Mouse (Mus musculus) midbrain, embryonic 16.5 days (tissue): ENCODE data around the gene 3110082I17Rik. TPM values are rescaled to one million over a fixed set of nuclear protein-coding genes. Genes with fewer than 3 reads are reported as not detected.

Source experiments
- ATAC-seq: fragments of 200-750 bp; cut with Nextera tagmentation; 2 replicates; pipeline ENCODE4 v1.8.0; 2017; ENCODE audit warnings: moderate TSS enrichment
- H3K27ac ChIP-seq: fragments of 300-500 bp; sonication (generic); 2 replicates; pipeline ENCODE4 v1.5.1; 2014; ENCODE audit warnings: mild to moderate bottlenecking, low read length, mixed read lengths
- H3K27me3 ChIP-seq: fragments of 300-500 bp; sonication (generic); 2 replicates; pipeline ENCODE4 v1.6.1; 2014; ENCODE audit warnings: low read depth, low read length, mixed read lengths; ENCODE audit not compliant: control insufficient read depth, insufficient read depth
- H3K36me3 ChIP-seq: fragments of 300-500 bp; sonication (generic); 2 replicates; pipeline ENCODE4 v1.6.1; 2014; ENCODE audit warnings: mild to moderate bottlenecking, low read length, moderate library complexity, mixed read lengths; ENCODE audit not compliant: control insufficient read depth, insufficient read depth
- H3K4me1 ChIP-seq: fragments of 300-500 bp; sonication (generic); 2 replicates; pipeline ENCODE4 v1.6.1; 2014; ENCODE audit warnings: mild to moderate bottlenecking, low read length, mixed read lengths; ENCODE audit not compliant: control insufficient read depth, insufficient read depth
- H3K4me2 ChIP-seq: fragments of 300-500 bp; sonication (generic); 2 replicates; pipeline ENCODE4 v1.6.1; 2014; ENCODE audit warnings: mild to moderate bottlenecking, low read length, mixed read lengths
- H3K4me3 ChIP-seq: fragments of 300-500 bp; sonication (generic); 2 replicates; pipeline ENCODE4 v1.5.1; 2014; ENCODE audit warnings: low read depth, mild to moderate bottlenecking, low read length, moderate library complexity, mixed read lengths
- H3K9ac ChIP-seq: fragments of 300-500 bp; sonication (generic); 2 replicates; pipeline ENCODE4 v1.6.1; 2014; ENCODE audit warnings: low read depth, low read length, mixed read lengths
- H3K9me3 ChIP-seq: fragments of 300-500 bp; sonication (generic); replicated peaks from 2 replicates; pipeline ENCODE4 v1.6.1; 2014; ENCODE audit warnings: mild to moderate bottlenecking, low read length, mixed read lengths; ENCODE audit not compliant: control insufficient read depth, poor library complexity, severe bottlenecking
- WGBS: fragments of 180-500 bp; shearing (Covaris S2); extraction: QIAGEN DNeasy Blood & Tissue Kit; methylation state at CpG from one replicate; pipeline ENCODE4 v1.1.7; 2014; 5-methylcytosine and 5-hydroxymethylcytosine counted together
- polyA plus RNA-seq: library from polyadenylated mRNA; unstranded; fragments of >200 nt; fragmentation: Nextera tagmentation; extraction: Ambion mirVana; gene quantifications from 2 replicates; pipeline ENCODE4 v1.2.1, GENCODE M21; 2015

The 3110082I17Rik gene
- polyA plus RNA-seq, 1 experiment from 2014 or later, result 17.7 TPM

DNA sequence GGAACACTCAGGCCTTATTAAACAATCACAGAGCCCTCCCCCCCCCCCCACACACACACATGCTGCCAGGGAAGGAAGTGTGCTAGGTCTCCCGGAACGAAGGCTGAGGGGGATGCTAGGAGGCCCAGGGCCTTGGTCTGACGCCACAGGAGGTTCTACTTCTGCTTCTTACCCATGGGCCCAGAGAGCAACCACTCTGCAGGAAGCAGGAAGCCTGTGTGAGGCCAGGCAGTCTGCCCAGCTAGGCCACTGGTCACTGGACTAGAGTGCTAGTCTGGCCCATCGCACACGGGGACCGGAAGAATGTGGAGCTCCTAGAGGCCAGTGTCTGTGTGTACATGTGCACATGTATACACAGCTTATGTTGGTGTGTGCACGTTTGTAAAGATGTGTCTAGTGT lies 51.8 kb downstream of the 3110082I17Rik start:
- no peak for ATAC-seq
- no peak overlapping the region for H3K9ac ChIP-seq
- H3K36me3 ChIP-seq, result no peaks in the 10 kb centered on the region
- H3K9me3 ChIP-seq, result no peaks in the 10 kb centered on the region
- H3K4me3 ChIP-seq, result no peak overlapping the region
- H3K27me3 ChIP-seq, result no peaks in the 10 kb centered on the region
- H3K4me1 ChIP-seq, result no peaks in the 10 kb centered on the region
- no peak overlapping the region for H3K4me2 ChIP-seq
- 87% methylated on average over 7 of the region's 7 CpGs for WGBS
- no peak overlapping the region for H3K27ac ChIP-seq

DNA sequence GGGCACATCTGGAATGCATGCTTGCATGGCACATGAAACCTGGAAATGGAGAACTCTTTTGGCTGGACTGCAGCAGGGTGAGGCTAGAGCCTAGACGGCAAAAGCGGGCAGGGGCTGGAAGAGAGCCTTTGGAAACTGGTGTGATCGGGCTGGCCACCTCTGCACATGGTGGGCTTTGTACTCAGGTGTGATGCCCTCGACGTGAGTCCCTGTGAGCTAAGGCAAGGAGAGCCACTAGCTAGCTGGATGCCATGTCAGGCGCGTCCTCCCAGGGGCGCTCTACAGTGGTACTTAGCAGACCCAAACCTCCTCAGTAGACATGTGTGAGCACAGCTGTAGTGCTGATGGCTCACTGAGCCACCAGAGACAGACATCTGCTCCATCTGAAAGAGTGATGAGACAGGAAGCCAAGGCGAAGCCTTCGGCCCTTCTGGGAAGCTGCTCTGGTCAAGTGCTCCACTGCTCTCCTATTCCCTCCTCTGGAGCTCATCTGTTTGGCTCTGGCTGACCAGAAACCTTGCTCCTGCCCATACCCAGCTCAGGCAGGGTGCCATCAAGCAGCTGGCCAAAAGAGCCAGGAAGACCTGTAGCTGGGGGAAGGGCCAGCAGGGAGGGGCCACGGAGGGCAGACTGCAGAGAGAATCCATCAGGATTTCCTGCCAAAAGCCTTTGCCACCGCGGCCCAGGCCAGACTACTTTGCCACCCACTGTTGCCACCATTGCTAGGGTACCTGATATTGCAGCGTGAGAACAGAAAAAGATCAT lies 53.0 kb downstream of the 3110082I17Rik start:
- H3K4me2 ChIP-seq, result no peak overlapping the region
- ATAC-seq, result no peak
- no peak overlapping the region for H3K9ac ChIP-seq
- no peaks in the 10 kb centered on the region for H3K27me3 ChIP-seq
- no peaks in the 10 kb centered on the region for H3K4me1 ChIP-seq
- H3K4me3 ChIP-seq, result no peak overlapping the region
- H3K27ac ChIP-seq, result no peak overlapping the region
- H3K9me3 ChIP-seq, result no peaks in the 10 kb centered on the region
- 90% methylated on average over 14 of the region's 14 CpGs for WGBS
- no peaks in the 10 kb centered on the region for H3K36me3 ChIP-seq

DNA sequence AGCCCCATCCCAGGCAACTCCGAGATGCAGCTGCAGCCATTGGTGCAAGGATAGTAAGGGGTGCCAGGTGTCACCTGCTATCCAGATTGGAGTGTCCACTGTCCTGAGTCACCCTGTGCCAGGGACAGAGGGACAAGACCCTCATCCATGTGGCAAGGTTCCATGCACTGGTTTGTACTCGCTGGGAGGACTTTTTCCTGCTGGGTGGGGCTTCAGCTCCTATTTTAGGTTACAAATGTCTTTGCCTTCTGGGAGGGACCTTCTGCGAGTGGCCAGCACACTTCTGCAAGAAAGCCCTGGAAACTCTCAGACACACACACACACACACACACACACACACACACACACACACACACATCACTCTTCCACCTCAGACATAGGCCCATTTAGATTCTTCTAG lies 54.4 kb downstream of the 3110082I17Rik start:
- H3K27me3 ChIP-seq, result no peaks in the 10 kb centered on the region
- no peak overlapping the region for H3K9ac ChIP-seq
- no peaks in the 10 kb centered on the region for H3K9me3 ChIP-seq
- H3K36me3 ChIP-seq, result no peaks in the 10 kb centered on the region
- H3K4me3 ChIP-seq, result no peak overlapping the region
- WGBS, result 83% methylated on average over 3 of the region's 3 CpGs
- H3K27ac ChIP-seq, result no peak overlapping the region
- no peak for ATAC-seq
- no peaks in the 10 kb centered on the region for H3K4me1 ChIP-seq
- H3K4me2 ChIP-seq, result no peak overlapping the region

DNA sequence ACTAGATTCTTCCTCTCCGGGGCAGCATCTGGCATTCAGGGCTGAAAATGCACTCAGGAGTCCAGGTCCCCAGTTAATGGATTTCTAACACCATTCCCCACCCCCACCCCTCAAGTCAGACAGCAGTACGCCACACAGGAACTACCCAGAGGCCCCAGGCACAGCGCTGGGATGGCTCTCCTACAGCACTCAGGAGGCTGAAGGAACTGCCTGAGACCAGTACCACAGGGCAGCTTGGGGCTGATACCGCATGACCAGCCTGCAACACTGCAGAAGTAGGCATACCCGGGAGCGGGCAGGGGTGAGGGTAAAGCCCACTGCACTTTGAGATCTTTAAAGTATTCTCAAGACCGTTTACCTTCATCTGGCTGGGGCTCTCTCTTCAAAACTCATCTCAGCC lies 54.8 kb downstream of the 3110082I17Rik start:
- Histone ChIP-seq H3K9ac (no peak overlapping the region), H3K4me2 (no peak overlapping the region), H3K36me3 (no peaks in the 10 kb centered on the region), H3K4me1 (no peaks in the 10 kb centered on the region), H3K27me3 (no peaks in the 10 kb centered on the region), H3K4me3 (no peak overlapping the region), H3K27ac (no peak overlapping the region), H3K9me3 (no peaks in the 10 kb centered on the region)
- ATAC-seq, result no peak
- 80% methylated on average over 7 of the region's 7 CpGs for WGBS

DNA sequence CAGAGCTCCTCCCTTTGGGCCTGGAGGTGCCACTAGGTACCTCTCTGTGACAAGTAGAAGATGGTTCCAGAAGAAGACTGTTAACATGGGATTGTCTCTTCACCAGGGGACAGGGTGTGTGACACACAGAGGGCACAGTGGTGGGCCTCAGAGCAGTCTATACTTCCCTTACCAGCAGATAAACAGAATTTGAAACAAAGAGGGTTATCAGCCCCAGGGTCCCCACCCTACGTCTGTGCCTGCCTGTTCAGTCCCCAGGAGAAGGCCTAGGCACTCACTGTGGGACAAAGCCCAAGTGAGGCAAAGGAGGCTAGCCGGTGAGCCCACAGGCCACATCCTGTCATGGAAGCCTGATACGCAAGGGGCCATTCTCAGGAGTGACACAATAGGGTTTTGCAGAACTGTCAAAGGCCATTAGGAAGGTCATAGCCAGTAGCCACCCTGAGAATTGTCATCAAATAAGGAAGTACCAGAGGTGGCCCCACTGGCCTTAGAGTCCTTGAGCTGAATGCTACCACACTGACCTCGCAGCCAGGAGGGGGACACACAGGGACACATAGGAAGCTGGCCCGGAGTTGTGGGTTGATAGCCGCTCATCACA lies 55.4 kb downstream of the 3110082I17Rik start, which contains the start of gene C130050O18Rik:
C130050O18Rik (plus strand) TSS at position 480 of the 601 bp plus-strand sequence.
- 81% methylated on average over 6 of the region's 6 CpGs for WGBS
- H3K36me3 ChIP-seq, result no peaks in the 10 kb centered on the region
- H3K4me2 ChIP-seq, result no peak within 1 kb of the TSS
- no peak within 1 kb of the TSS for H3K4me3 ChIP-seq
- H3K27me3 ChIP-seq, result no peaks in the 10 kb centered on the region
- no peak for ATAC-seq
- H3K9me3 ChIP-seq, result no peaks in the 10 kb centered on the region
- H3K27ac ChIP-seq, result no peak within 1 kb of the TSS
- no peaks in the 10 kb centered on the region for H3K4me1 ChIP-seq
- no peak within 1 kb of the TSS for H3K9ac ChIP-seq

DNA sequence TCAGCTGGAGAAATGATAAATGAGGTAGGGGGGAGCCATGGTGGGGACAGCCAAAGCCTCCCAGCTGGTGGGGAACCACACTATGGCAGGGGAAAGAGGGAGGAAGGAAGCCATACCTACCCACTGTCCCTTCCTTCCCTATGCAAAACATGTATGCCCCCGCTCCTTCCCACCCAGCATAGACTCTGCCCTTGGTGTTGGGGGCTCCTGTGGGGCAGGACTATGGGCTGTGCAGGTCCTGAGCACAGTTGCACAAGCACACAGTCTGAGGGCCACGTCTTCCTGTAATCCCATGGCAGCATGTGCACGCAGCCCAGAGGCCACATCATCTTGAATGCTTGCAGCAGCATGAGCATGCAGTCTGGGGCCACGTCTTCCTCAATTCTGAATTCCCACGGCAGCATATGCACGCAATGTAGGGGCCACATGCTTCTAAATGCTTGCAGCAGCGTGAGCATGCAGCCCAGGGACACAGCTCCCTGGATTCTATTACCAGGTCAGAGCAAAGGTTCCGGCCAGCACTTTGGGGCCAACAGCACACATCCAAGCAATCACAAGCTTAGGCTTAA lies 56.6 kb downstream of the 3110082I17Rik start:
- Histone ChIP-seq H3K9ac (no peak overlapping the region), H3K9me3 (no peaks in the 10 kb centered on the region), H3K36me3 (no peaks in the 10 kb centered on the region), H3K4me1 (no peaks in the 10 kb centered on the region), H3K4me3 (no peak overlapping the region), H3K4me2 (no peak overlapping the region), H3K27ac (no peak overlapping the region), H3K27me3 (no peaks in the 10 kb centered on the region)
- no peak for ATAC-seq
- 94% methylated on average over 8 of the region's 8 CpGs for WGBS

DNA sequence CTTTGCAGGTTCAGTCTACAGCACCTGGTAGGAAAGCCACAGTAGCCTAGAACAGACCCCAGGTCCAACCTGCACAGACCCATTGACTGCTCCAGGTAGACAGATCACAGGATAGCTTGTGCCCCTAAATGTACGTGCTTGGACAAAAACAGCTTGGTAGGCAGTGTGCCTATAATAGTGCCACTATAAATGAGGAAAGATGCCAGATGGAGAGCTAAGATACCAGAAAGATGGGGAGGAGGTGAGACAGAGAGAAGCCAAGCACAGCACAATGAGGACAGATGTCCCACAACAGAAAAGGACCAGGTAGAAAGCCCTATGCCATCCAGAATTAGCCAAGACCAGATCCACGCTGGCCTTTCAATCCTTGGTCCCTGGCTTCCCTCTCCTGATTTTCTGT lies 58.2 kb downstream of the 3110082I17Rik start:
- Histone ChIP-seq H3K9me3 (no peaks in the 10 kb centered on the region), H3K27ac (no peak overlapping the region), H3K4me2 (no peak overlapping the region), H3K4me3 (no peak overlapping the region), H3K27me3 (no peaks in the 10 kb centered on the region), H3K9ac (no peak overlapping the region), H3K4me1 (peaks cover 3% of the 10 kb centered on the region; the same call in 1 of the 2 replicates), H3K36me3 (no peaks in the 10 kb centered on the region)
- ATAC-seq, result no peak
- 94% methylated on average over 2 of the region's 2 CpGs for WGBS

DNA sequence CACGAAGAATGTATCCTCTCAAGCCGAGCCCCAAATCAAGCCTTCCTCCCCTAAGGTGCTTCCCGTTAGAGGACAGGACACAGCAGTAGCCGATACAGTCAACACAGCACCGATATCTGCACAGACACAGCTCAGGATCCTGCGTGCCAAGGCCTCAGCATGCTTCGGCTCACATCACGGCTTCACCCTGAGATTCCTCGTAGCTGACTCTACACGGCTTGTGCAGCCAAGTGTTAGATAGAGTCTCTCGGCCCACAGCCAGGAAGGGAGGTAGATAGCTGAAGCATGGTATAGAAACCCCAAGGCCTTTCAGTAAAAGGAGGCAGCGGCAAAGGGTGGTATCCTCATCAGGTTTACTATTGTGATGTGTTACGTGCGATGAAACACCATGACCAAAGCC lies 60.3 kb downstream of the 3110082I17Rik start:
- H3K27me3 ChIP-seq, result no peaks in the 10 kb centered on the region
- no peaks in the 10 kb centered on the region for H3K36me3 ChIP-seq
- H3K4me1 ChIP-seq, result peaks cover 3% of the 10 kb centered on the region; the same call in 1 of the 2 replicates
- H3K9me3 ChIP-seq, result no peaks in the 10 kb centered on the region
- no peak overlapping the region for H3K4me2 ChIP-seq
- whole genome bisulfite sequencing, result 88% methylated on average over 14 of the region's 14 CpGs
- ATAC-seq, result no peak
- H3K9ac ChIP-seq, result no peak overlapping the region
- no peak overlapping the region for H3K27ac ChIP-seq
- H3K4me3 ChIP-seq, result no peak overlapping the region

DNA sequence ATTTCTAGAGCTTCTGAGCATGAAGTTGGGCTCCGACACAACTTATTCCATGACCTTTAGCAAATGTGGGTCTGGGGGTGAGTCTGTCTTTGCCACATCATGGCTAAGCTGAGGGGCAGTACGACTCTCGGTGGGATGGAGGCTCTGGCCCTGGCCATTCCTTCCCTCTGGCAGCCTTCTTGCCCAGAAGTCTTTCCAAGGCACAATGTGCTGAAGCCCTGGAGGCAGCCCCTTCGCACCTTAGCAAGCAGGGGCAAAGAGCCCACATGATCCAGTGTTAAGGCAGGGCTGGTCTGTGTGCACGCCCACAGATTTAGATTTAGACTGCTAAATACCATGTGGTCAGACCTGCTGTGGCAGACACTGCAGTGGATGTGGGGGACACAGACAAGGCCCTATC lies 61.5 kb downstream of the 3110082I17Rik start:
- no peak overlapping the region for H3K4me3 ChIP-seq
- no peaks in the 10 kb centered on the region for H3K27me3 ChIP-seq
- ATAC-seq, result no peak
- no peak overlapping the region for H3K4me2 ChIP-seq
- H3K9me3 ChIP-seq, result no peaks in the 10 kb centered on the region
- peaks cover 3% of the 10 kb centered on the region; the same call in 1 of the 2 replicates for H3K4me1 ChIP-seq
- no peaks in the 10 kb centered on the region for H3K36me3 ChIP-seq
- no peak overlapping the region for H3K9ac ChIP-seq
- 83% methylated on average over 5 of the region's 5 CpGs for WGBS
- H3K27ac ChIP-seq, result no peak overlapping the region
